Mouse (Mus musculus): Measurements from ENCODE around the gene Mfap1b. TPM values are rescaled to one million over a fixed set of nuclear protein-coding genes. Genes with fewer than 3 reads are reported as not detected.
A peak's percentile ranks its signal among the peaks of the same experiment; 100 is the strongest.

The Mfap1b gene
- polyA plus RNA-seq, 1 experiment from 2014 or later = 48.8 TPM

DNA sequence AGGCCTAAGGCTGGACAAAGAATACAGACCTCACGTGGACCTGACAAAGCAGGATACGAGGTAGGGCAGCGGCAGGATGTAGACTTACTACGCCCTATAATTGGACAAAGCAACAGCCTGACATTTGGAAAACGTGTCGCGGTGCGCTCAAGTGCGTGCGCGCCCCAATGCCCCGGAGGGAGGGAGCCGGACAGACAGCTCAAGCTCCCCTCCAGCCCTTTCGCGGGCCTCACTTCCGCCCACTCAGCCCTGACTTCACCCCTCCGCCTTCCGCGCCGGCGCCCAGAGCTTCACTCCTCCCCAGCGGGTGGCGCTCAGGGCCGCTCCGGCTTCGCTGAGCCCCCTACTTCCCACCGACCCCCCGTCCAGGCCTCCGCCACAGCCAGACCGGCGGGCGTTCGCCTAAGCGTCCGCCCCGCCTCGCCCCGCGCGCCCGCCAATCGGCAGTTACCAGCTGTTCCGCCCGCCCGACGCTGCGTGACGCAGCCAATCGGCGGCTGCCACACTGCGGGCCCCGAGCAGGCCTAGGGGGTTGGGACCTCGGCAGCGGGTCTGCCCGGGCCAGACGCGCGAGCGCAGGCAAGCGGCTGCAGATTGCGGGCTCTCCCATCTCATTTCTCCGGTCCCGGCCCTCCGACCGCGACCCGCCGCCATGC, 60.4 kb downstream of the Mfap1b start, which contains the start of the genes Pdia3 and Catsper2:
Gene Pdia3 (plus strand): TSS at position 389 of the 656 bp plus-strand sequence.
Gene Catsper2 (minus strand): TSS at position 406 of the 656 bp plus-strand sequence.
- Histone ChIP-seq H3K4me1 (replicated peaks) (peaks cover 29% of the 10 kb centered on the region), H3K27me3 (ENCODE audit: insufficient read depth, poor library complexity, severe bottlenecking) (no peaks in the 10 kb centered on the region), H3K4me3 (peak within 1 kb of the TSS; percentile 77), H3K27ac (peak within 1 kb of the TSS; percentile 98), H3K9me3 (no peaks in the 10 kb centered on the region), H3K36me3 (peaks cover 30% of the 10 kb centered on the region)
- peak; percentile 98 for DNase-seq (ENCODE audit: low spot score)
- under 1% methylated on average over 68 of the region's 68 CpGs for WGBS

DNA sequence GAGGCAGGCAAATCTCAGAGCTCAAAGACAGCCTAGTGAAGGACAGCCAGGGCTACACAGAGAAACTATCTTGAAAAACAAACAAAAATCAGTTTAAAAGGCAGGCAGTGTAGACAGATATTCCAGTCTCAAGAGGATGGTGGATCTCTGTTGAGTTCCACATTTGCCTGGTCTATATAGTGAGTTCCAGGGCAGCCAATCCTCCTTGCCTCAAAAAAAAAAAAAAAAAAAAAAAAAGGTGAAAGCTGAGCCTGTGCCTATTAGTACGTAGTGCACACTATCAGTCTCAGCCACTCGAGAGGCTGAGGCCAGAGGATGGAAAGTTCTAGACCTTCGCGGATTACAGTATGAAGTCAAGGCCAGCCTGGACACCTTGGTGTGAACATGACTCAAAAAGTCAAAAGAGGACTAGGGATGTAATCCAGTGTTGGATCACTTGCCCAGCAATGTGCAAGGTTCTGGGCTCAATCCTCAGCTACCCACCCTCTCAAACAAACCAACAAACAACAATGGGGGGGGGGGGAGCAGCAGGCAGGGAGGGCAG, 61.0 kb downstream of the Mfap1b start:
- WGBS = 22% methylated on average over 4 of the region's 4 CpGs
- no peaks in the 10 kb centered on the region for H3K9me3 ChIP-seq
- H3K27me3 ChIP-seq (ENCODE audit: insufficient read depth, poor library complexity, severe bottlenecking) = no peaks in the 10 kb centered on the region
- peak overlapping the region; percentile 98 for H3K27ac ChIP-seq
- peak overlapping the region; percentile 77 for H3K4me3 ChIP-seq
- H3K4me1 ChIP-seq (replicated peaks) = peaks cover 29% of the 10 kb centered on the region
- DNase-seq (ENCODE audit: low spot score) = no peak
- H3K36me3 ChIP-seq = peaks cover 24% of the 10 kb centered on the region

Other genes starting within 250 kb of the Mfap1b start
- 121 and 123 TPM in 2 replicates for gene Trp53bp1, start 202.7 kb downstream of the Mfap1b start, polyA plus RNA-seq (2016; fragmentation: Nextera tagmentation; extraction: Ambion mirVana)
- 11.7 and 15.0 TPM in 2 replicates for gene Map1a, start 184.5 kb downstream of the Mfap1b start, polyA plus RNA-seq (2016; fragmentation: Nextera tagmentation; extraction: Ambion mirVana)
- 10.4 and 10.7 TPM in 2 replicates for gene Ppip5k1, start 118.7 kb downstream of the Mfap1b start, polyA plus RNA-seq (2016; fragmentation: Nextera tagmentation; extraction: Ambion mirVana)
- 5.1 and 6.7 TPM in 2 replicates for gene Ckmt1, start 116.4 kb downstream of the Mfap1b start, polyA plus RNA-seq (2016; fragmentation: Nextera tagmentation; extraction: Ambion mirVana)
- gene Strc, start 86.9 kb downstream of the Mfap1b start, polyA plus RNA-seq (2016; fragmentation: Nextera tagmentation; extraction: Ambion mirVana) = not detected in 2 replicates
- gene Pdia3, start 60.3 kb downstream of the Mfap1b start, polyA plus RNA-seq (2016; fragmentation: Nextera tagmentation; extraction: Ambion mirVana) = 498 and 605 TPM in 2 replicates
- gene Catsper2, start 60.3 kb downstream of the Mfap1b start, polyA plus RNA-seq (2016; fragmentation: Nextera tagmentation; extraction: Ambion mirVana) = 1.6 and 3.0 TPM in 2 replicates
- gene Ell3, start 29.8 kb downstream of the Mfap1b start, polyA plus RNA-seq (2016; fragmentation: Nextera tagmentation; extraction: Ambion mirVana) = 3.3 and 6.5 TPM in 2 replicates
- gene Serf2, start 24.9 kb downstream of the Mfap1b start, polyA plus RNA-seq (2016; fragmentation: Nextera tagmentation; extraction: Ambion mirVana) = 502 and 520 TPM in 2 replicates
- 110 and 135 TPM in 2 replicates for gene Hypk, start 20.8 kb downstream of the Mfap1b start, polyA plus RNA-seq (2016; fragmentation: Nextera tagmentation; extraction: Ambion mirVana)
- gene Serinc4, start 17.3 kb downstream of the Mfap1b start, polyA plus RNA-seq (2016; fragmentation: Nextera tagmentation; extraction: Ambion mirVana) = 0.15 and 0.42 TPM in 2 replicates
- gene Mfap1a, start 32.6 kb upstream of the Mfap1b start, polyA plus RNA-seq (2016; fragmentation: Nextera tagmentation; extraction: Ambion mirVana) = 21.2 and 27.2 TPM in 2 replicates
- gene Wdr76, start 32.7 kb upstream of the Mfap1b start, polyA plus RNA-seq (2016; fragmentation: Nextera tagmentation; extraction: Ambion mirVana) = 8.8 and 13.0 TPM in 2 replicates